Mouse (Mus musculus): ENCODE results near the gene Fxyd2.

Fxyd2 gene

GRCm38 (mm10) chr9:45399434-45399833 is at the start of gene Fxyd2:
Gene Fxyd2, plus strand, starts transcription at chr9:45399669.
- DNase-seq (ENCODE audit: low spot score in 2 of 2) = no peak

- no peak for DNase-seq (ENCODE audit: low spot score in 2 of 2)
Observed at GRCm38 (mm10) chr9:45349851-45350250, 49.6 kb upstream of the Fxyd2 start.

GRCm38 (mm10) chr9:45355192-45355591 is 44.3 kb upstream of the Fxyd2 start:
- no peak for DNase-seq (ENCODE audit: low spot score in 2 of 2)

GRCm38 (mm10) chr9:45358356-45358755 is 41.1 kb upstream of the Fxyd2 start:
- no peak for DNase-seq (ENCODE audit: low spot score in 2 of 2)

- DNase-seq (ENCODE audit: low spot score in 2 of 2) = no peak
Observed at GRCm38 (mm10) chr9:45362051-45362461, 37.4 kb upstream of the Fxyd2 start.

GRCm38 (mm10) chr9:45363639-45364214 is 35.7 kb upstream of the Fxyd2 start:
- no peak for DNase-seq (ENCODE audit: low spot score in 2 of 2)

- DNase-seq (ENCODE audit: low spot score in 2 of 2) = no peak
Observed at GRCm38 (mm10) chr9:45367716-45368115, 31.8 kb upstream of the Fxyd2 start.

GRCm38 (mm10) chr9:45368341-45368901 is 31.0 kb upstream of the Fxyd2 start:
- DNase-seq (ENCODE audit: low spot score in 2 of 2) = no peak

- DNase-seq (ENCODE audit: low spot score in 2 of 2) = peak; percentile 18 to 57
Observed at GRCm38 (mm10) chr9:45370117-45370561, 29.3 kb upstream of the Fxyd2 start, which contains the start of gene Fxyd6. Gene Fxyd6, plus strand, starts transcription at chr9:45370185.

GRCm38 (mm10) chr9:45370616-45371336 is 28.7 kb upstream of the Fxyd2 start:
- no peak for DNase-seq (ENCODE audit: low spot score in 2 of 2)

GRCm38 (mm10) chr9:45371337-45371707 is 28.1 kb upstream of the Fxyd2 start:
- no peak for DNase-seq (ENCODE audit: low spot score in 2 of 2)

- no peak for DNase-seq (ENCODE audit: low spot score in 2 of 2)
Observed at GRCm38 (mm10) chr9:45373896-45374295, 25.6 kb upstream of the Fxyd2 start.

GRCm38 (mm10) chr9:45374988-45375502 is 24.4 kb upstream of the Fxyd2 start:
- no peak for DNase-seq (ENCODE audit: low spot score in 2 of 2)

- no peak for DNase-seq (ENCODE audit: low spot score in 2 of 2)
Observed at GRCm38 (mm10) chr9:45376427-45376826, 23.0 kb upstream of the Fxyd2 start.

GRCm38 (mm10) chr9:45376883-45377282 is 22.6 kb upstream of the Fxyd2 start:
- no peak for DNase-seq (ENCODE audit: low spot score in 2 of 2)

- DNase-seq (ENCODE audit: low spot score in 2 of 2) = no peak
Observed at GRCm38 (mm10) chr9:45380411-45381251, 18.8 kb upstream of the Fxyd2 start.

- no peak for DNase-seq (ENCODE audit: low spot score in 2 of 2)
Observed at GRCm38 (mm10) chr9:45382336-45382735, 17.1 kb upstream of the Fxyd2 start.

- DNase-seq (ENCODE audit: low spot score in 2 of 2) = no peak
Observed at GRCm38 (mm10) chr9:45382834-45383233, 16.6 kb upstream of the Fxyd2 start.

- DNase-seq (ENCODE audit: low spot score in 2 of 2) = no peak
Observed at GRCm38 (mm10) chr9:45383883-45384282, 15.6 kb upstream of the Fxyd2 start.

- DNase-seq (ENCODE audit: low spot score in 2 of 2) = no peak
Observed at GRCm38 (mm10) chr9:45386698-45387097, 12.8 kb upstream of the Fxyd2 start.

- peak; percentile 71 to 91 for DNase-seq (ENCODE audit: low spot score in 2 of 2)
Observed at GRCm38 (mm10) chr9:45388385-45388994, 11.0 kb upstream of the Fxyd2 start.
